Mouse (Mus musculus) thymus, adult 2 months (tissue): Measurements from ENCODE around the gene Il11.

Experiments used
- CTCF ChIP-seq: fragments of 200-500 bp; IDR thresholded peaks from 2 replicates; pipeline ENCODE4 v1.5.1; 2012; ENCODE audit warnings: mild to moderate bottlenecking, control low read depth, low read length, moderate library complexity, borderline replicate concordance; ENCODE audit not compliant: control insufficient read depth, poor library complexity, insufficient read depth; ENCODE audit errors: extremely low read depth
- POLR2A ChIP-seq: fragments of 200-500 bp; IDR thresholded peaks from 2 replicates; pipeline ENCODE4 v1.6.1; 2012; ENCODE audit warnings: mild to moderate bottlenecking, low read length, control low read depth, moderate library complexity; ENCODE audit not compliant: control insufficient read depth, poor library complexity, insufficient read depth; ENCODE audit errors: extremely low read depth

DNA sequence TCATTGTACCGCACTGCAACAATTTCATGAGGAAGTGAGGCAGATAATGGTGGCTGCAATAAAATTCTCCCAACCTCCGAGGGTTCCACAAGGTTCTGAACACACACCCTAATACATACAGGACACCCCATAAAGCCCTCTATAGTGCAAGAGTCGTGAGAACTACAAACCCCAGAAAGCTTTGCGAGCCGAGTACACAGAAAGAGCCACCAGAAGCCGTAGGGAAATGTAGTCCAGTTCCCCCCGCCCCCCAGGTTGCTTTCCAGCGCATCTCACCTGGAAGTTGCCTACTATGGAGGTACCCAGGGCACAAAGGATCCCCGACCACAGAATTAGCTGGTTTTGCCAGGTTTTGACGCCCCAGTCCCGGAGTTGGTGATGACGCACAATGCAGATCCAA is 59.2 kb downstream of the Il11 start:
- TF ChIP-seq CTCF (no peak), POLR2A (no peak)
